Mouse (Mus musculus): ENCODE measurements around the gene Auts2.

The Auts2 gene

DNA sequence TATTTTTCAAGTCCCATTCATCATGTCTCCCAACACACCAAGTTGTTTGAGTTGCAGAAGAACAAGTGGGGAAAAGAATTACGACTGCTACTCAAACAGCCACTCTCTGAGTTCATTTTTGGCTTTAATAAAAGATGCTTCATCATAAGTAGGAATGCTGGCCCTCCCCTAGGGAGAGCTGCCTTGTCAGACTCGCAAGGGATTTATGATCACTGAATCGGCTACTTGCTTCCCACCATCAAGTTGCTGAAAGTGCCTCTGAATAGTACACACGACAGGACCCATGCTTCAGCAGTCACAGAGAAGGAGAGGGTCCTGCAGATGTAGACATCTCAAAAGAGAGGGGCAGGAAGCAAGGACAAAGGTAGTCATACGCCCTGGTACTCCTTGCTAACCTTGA lies 162.9 kb downstream of the Auts2 start:
- DNase-seq = no peak

DNA sequence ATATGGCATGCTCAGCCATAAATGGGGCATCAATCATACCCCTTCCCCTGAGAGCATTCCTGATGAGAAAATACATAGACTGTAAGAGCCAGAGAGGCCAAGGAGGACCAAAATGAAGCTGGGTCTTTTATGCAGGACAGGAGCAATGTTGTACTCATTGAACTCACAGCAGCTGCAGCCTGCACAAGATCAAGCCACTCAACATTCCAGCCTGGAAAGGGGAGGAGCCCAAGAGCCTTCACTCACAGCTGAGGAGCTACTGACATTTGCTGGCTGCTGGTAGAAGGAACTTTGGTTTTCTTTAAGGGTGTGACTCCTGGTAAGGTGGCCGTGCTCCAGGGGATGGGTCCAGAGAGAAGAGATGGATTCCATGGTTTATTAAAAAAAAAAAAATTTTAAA lies 164.2 kb downstream of the Auts2 start:
- DNase-seq = no peak

DNA sequence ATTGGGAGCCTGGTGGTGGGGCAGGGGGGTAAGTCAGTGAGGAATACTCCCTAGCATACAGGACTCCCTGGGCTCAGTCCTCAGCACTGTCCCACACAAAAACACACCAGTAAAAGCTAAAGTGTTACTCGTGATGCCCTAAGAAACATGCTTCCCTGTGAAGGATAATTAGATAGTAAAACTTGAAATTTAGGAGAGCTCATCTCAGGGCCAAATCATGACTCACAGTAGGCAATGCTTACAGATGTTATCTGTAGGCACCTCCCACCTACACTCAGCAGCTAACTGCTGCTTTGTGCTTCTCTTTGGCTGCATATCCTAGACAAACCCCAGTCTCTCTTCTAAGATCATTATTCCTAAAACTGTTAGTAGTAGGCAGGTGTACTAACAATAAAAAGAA lies 168.0 kb downstream of the Auts2 start:
- no peak for DNase-seq

DNA sequence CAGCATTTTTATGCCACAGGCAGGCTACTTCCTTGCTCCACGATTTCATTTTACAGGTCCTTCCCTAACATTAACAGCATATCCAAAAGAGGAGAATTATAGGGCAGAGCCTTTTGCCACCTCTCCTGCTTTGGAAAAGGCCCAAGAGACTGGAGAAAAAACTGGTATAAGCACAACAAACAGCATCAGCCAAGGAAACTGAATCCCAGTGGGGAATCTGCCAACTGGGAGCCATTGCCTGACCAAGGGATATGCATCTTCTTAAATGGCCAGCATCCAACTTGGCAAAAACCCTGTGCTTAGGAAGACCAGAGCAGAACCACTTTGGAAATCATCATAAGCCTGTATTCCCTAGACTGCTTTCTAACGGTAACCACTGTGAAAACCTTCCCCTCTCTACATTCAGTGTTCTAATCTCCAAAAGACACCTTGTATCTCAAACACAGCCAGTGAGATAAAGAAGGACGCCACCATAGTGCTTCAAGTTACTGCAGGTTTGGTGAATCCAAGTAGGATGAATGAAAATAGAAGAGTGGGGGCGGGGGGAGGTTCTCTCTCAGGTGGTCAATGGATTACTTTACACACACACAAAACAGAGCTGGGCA lies 169.6 kb downstream of the Auts2 start:
- no peak for DNase-seq

DNA sequence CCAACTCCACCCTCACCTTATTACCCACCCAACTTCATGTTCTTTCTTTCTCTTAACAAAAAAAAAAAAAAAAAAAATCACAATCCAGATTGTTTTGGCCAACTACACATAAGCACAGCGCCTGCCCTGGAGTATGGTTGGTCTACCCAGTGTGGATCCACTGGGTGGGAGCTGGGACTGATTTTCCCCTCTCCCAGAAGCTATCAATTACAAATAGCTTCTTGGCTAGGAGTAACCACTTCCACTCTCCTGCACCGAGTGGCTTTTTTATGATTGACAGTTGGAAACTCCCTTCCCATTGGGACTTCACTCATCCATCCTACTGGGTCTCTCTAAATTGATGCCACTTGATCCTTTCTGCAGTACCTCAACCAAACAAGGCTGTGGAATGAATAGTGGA lies 170.5 kb downstream of the Auts2 start:
- DNase-seq = no peak

DNA sequence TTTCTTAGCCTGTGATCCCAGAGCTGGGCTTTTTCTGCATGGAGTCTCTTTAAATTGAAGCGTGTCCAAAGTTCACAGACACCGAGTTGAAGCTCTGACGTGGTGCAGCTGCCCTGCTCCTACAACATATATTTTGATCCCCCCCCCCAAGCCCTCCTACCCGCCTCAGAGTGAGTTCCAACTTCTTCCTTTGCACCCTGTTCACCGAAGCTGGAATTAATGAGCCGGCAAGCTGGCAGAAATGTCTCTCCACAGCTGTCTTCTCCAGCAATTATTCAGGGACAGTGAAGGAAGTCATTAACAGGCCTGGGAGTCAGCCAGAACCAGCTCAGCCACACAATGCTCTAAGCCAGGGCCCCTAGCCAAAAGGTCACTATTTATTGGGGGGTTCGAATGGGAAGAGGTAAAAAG lies 174.5 kb downstream of the Auts2 start:
- DNase-seq = peak; percentile 27

DNA sequence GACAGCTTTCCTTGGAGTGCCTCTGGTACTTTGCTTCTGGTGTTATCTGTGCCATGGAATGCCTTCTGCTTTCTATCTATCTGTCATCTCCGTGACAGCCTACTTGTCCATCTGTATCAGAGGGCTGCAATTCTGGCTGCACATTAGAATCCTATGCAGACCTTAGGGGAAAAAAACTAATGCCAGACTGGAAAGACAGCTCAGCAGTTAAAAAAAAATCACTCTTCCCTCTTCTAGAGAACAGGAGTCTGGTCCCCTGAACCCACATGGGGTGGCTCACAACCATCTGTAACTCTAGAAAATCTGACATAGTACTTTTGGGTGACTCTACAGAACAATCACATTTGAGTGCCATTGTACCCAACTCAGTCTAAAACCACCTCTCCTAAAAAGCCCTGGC lies 181.9 kb downstream of the Auts2 start:
- no peak for DNase-seq

- no peak for DNase-seq
Observed at GRCm38 (mm10) chr5:132357726-132358125, 185.4 kb downstream of the Auts2 start.

GRCm38 (mm10) chr5:132355935-132356334 lies 187.2 kb downstream of the Auts2 start:
- DNase-seq = no peak

GRCm38 (mm10) chr5:132352437-132352836 lies 190.7 kb downstream of the Auts2 start:
- DNase-seq = no peak

DNA sequence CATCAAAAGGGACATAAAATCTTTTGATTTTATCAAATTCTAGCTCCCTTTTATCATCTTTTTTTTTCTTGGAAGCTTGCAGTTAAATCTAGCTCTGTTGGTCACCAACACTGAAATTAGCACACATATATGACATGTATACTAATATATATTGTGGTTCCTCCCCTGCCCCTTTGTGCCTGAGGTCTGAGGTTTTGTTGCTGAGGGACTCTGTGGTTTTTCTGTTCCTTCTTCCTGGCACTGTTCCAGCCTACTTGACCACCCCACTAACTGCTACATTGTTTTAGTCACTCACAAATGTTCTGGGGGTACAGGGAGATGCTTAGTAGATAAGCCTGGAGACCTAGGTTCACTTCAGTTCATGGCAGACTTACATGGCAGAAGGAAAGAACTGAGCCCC lies 192.0 kb downstream of the Auts2 start:
- DNase-seq = no peak

DNA sequence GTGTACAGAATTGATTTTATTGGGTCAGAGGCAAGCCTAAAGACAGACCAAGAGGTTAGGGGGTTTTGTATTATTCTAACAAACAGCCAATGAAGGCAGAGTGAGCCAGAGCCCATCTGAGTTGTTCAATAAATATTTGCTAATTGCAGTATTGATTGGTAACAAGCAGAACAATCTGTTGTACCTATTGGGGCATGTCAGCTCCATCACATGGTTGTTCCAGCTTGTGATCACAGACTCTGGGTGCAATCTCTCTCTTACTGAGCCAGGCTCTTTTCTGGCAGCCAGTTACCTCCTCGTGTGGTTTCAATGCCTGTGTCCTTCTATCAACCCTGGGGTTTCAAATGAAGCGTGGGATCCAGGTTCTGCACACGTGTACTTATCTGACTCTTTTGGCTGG lies 201.8 kb downstream of the Auts2 start:
- DNase-seq = no peak

DNA sequence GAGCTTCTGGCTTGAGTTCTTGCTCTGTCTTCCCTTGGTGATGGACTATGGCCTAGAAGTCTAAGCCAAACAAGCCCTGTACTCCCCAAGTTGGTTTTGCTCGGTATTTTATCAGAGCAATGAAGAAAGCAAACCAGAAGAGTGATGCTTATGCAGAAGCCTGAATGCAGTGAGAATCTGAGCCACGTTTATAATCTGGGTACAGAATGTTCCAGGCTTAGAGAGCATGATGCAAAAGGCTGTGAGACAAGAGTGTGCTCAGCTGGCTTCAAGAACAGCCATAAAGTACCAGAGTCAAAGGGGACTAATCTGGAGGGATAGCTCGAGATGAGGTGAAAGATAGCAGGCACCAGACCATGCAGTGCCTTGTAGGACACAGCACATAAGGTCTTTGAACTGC lies 205.5 kb downstream of the Auts2 start:
- DNase-seq = no peak

DNA sequence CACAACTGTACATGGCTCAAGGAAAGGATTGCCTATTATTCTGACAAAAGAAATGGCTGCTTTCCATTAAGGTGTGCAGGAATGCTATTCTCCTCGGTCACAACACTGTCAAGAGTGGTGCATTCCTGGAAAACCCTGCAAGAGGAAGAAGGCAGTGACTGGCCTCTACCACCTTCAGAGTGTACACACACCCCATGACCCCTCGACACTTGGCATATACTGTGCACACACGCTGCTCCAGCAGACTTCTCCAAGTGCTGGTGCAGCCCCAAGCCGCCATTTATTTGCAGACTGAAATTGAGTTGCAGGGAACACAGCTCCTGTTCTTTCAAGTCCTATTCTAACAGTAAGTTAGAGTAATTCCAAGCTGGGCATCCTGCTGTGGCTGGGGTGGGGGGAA lies 207.4 kb downstream of the Auts2 start:
- no peak for DNase-seq

DNA sequence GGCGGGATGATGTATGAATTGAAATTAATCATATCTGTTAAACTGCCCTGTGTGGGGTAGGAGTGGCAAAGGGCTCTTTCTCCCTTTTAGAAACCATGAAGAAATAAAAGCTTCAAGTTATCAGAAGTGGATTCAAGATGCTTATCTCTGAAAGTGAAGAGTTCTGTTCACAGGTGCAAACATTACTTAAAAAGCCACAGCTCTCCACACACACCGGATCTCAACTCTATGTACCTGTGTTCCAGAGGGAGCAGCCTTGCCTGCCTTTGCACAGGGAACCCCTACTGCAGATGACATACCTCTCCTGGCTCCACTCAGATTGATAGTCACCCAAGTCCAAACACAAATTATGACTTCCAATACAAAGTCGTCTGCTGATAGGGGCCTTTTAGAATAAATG lies 208.3 kb downstream of the Auts2 start:
- no peak for DNase-seq

- DNase-seq = no peak
Observed at GRCm38 (mm10) chr5:132333744-132334143, 209.4 kb downstream of the Auts2 start.

DNA sequence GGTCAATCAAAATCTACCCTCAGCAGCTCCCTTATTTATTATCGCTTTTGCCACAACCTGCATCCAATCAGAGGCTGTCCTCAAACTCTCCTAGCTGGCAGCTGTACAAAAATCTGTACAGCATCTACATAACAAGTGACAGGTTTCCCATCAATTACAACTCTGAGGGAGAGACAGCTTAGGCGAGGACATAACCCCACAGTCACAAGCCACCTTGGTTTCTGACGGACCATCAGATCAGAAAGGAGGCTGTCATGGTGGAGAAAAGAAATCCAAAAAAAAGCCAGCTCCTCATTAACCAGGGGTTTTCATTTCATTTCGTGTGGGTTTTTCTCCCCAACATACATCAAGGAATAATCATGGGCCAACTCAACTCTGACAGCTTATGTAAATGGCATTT lies 210.6 kb downstream of the Auts2 start:
- no peak for DNase-seq

DNA sequence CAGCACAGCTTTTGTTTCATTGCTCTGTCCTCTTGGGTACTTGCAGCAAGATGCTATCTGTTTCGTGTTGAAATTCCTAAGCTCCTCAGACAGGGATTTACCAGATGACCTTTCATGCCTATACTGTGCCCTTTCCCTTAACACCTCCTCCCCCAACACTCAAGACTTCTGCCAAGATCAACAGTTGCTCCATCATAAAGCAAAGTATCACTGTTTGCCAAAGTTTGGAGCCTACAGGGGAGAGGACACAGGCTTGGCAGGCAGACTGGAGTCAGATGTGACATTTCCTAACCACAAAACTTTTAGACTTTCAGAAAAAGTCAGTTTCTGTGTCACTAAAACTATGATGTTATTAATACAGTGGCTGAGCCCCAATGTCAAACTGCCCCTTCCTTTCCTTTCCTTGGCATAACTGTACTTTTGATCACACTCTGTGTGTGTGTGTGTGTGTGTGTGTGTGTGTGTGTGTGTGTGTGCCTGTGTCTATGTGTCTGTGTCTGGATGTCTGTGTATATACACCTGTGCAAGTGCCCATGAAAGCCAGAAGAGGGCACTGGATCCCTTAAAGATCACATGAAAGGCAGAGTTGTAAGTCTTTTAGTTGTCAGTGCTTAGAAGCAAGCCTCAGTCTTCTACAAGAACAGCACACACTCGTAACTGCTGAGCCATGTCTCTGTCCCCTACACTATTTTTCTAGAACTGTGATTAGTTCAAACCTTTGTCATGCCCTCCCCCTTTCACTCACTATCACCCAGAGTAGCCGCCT lies 213.8 kb downstream of the Auts2 start:
- no peak for DNase-seq

GRCm38 (mm10) chr5:132324246-132324883 lies 218.8 kb downstream of the Auts2 start:
- DNase-seq = no peak

DNA sequence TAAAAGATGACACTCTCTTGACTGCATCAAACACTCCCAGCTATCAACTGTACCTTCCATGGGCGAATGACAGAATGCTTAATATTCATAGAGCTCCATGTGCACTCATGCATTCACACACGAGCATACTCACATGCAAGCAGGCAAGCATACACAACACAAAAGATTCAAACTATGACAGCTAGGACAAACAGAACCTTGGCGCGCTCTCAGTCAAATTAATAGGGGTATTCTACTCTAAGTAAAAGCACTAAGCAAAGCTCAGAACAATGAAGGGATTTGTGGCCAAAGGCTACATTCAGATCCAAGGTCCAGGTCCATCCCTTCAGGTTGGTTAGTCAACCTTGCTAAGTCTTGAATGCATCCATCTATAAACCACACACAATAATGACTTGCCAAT lies 219.5 kb downstream of the Auts2 start:
- DNase-seq = no peak

DNA sequence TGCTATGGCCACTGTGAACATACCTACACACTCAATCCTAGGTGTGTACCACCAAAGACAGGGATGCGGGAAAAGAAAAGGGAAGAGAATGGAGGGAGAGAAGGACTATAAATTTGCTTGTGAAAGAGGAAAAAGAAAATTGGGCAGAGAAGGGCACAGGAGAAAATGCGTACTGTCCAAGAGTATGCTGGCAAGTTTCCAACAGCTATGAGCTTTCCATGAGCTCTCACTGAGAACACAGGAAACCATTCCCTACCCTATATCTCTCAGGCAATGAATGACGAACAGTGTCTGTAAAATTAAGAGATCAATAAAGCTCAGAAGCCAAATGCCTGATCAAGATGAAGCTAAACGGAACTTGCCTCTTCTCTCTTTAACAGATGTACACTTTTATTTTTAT lies 220.2 kb downstream of the Auts2 start:
- no peak for DNase-seq

DNA sequence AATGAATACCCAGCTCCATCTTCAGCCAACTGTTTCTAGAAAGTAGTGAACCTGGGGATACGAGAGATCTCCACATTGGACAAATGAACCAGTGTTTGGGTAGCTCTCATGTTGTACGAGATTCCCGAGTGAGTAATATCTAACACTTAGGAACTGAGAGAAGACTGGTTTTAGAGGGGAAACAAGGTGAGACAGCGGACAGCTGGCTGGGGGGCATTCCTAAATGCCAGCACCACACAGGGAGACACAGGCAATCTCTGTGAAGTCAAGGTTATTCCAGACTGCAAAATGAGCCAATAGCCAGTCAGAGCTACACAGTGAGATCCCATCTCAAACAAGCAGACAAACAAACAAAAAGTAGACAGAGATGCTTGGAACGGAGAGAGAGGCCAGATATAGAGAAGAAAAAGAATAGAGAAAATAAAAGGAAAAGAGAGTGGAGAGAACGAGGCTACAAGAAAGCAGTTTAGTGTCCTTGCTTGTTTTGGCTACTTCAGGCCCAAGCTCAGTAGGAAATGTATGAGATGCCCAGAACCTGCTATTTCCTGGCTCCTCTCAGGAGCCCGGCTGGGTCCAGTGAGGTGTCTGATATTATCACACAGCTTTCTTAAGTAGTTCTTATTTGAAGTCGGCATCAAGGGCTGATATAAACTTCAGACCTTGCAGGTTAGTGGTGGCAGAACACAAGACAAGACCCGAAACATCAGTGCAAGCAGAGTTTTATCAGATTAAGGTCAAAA lies 224.9 kb downstream of the Auts2 start:
- DNase-seq = no peak

- DNase-seq = no peak
Observed at GRCm38 (mm10) chr5:132316897-132317296, 226.2 kb downstream of the Auts2 start.

- DNase-seq = no peak
Observed at GRCm38 (mm10) chr5:132314300-132314699, 228.8 kb downstream of the Auts2 start.
